Mouse (Mus musculus): Measurements from ENCODE around the gene Srsf12. TPM values are rescaled to one million over a fixed set of nuclear protein-coding genes. Genes with fewer than 3 reads are reported as not detected.

Gene Srsf12
- polyA plus RNA-seq, 1 experiment from 2014 or later, result 65.2 TPM

DNA sequence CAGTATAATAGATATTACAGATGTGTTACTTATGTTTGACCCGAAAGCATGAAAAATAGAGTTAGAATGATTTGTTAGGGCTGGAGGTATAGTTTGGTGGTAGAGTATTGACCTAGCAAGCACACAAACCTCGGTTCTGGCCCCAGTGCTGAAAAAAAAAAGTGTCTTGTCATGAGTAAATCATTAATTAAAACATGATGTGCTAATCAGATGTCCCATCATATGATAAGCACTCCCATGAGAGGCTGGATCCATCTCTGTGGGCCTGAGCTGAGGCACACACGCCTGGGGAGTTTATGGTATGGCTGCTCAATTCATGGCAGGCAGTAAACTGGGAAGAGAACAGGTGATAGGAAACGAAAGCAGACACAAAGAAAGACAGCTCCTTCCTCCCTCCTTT lies 20.8 kb downstream of the Srsf12 start:
- WGBS, result 79% methylated on average over 4 of the region's 4 CpGs
- no peak overlapping the region for H3K4me3 ChIP-seq
- no peak for ATAC-seq (ENCODE audit: low FRiP score, low read depth)

DNA sequence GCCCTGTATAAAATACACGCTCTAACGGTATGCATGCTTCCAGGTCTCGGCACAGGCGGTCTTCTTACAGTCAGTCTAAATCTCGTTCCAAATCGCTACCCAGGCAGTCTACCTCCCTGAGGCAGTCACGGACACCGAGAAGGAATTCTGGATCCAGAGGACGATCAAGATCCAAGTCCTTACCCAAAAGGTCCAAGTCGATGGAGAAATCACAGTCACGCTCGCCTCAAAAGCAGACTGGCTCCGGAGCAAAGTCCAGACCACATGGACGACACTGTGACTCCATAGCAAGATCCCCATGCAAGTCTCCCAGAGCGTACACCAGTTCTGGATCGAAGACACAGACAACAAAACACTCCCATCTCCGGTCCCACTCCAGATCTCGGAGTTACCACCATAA lies 22.1 kb downstream of the Srsf12 start:
- Histone ChIP-seq H3K4me3 (no peak overlapping the region), H3K27me3 (no peaks in the 10 kb centered on the region)
- ATAC-seq (ENCODE audit: low FRiP score, low read depth), result no peak

More for the DNA sequence above, 20.8 kb downstream of the Srsf12 start:
- Histone ChIP-seq H3K9me3 (no peaks in the 10 kb centered on the region), H3K4me1 (replicated peaks) (no peaks in the 10 kb centered on the region), H3K36me3 (peaks cover 7% of the 10 kb centered on the region), H3K27ac (replicated peaks) (no peak overlapping the region), H3K4me2 (no peak overlapping the region), H3K27me3 (no peaks in the 10 kb centered on the region), H3K9ac (no peak overlapping the region)

DNA sequence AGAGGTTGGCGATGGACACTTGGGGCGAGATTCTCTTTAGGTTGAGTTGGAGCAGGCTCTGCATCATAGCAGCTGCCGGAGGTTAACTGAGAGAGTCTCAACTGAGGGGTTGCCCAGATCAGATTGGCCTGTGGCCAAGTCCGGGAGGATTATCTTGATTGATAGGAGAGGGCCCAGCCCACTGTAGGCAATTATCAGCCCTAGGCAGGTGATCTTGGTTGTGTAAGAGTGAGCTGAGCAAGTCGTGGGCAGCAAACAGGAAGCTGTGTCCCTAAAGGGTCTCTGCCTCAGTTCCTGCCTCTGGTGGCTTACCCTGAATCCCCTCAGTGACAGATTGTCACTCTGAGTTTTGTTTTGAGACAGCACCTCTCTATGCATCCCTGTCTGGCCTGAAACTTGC lies 33.7 kb downstream of the Srsf12 start:
- Histone ChIP-seq H3K4me1 (replicated peaks) (peaks cover 21% of the 10 kb centered on the region), H3K4me3 (no peak overlapping the region), H3K27ac (replicated peaks) (no peak overlapping the region), H3K36me3 (peaks cover 26% of the 10 kb centered on the region), H3K4me2 (no peak overlapping the region), H3K9ac (no peak overlapping the region), H3K27me3 (no peaks in the 10 kb centered on the region), H3K9me3 (no peaks in the 10 kb centered on the region)
- 57% methylated on average over 5 of the region's 5 CpGs for WGBS
- no peak for ATAC-seq (ENCODE audit: low FRiP score, low read depth)

More for the DNA sequence above, 22.1 kb downstream of the Srsf12 start:
- peaks cover 7% of the 10 kb centered on the region for H3K36me3 ChIP-seq
- 94% methylated on average over 18 of the region's 18 CpGs for WGBS
- H3K9me3 ChIP-seq, result no peaks in the 10 kb centered on the region
- no peak overlapping the region for H3K27ac ChIP-seq (replicated peaks)
- no peaks in the 10 kb centered on the region for H3K4me1 ChIP-seq (replicated peaks)
- no peak overlapping the region for H3K9ac ChIP-seq
- no peak overlapping the region for H3K4me2 ChIP-seq

DNA sequence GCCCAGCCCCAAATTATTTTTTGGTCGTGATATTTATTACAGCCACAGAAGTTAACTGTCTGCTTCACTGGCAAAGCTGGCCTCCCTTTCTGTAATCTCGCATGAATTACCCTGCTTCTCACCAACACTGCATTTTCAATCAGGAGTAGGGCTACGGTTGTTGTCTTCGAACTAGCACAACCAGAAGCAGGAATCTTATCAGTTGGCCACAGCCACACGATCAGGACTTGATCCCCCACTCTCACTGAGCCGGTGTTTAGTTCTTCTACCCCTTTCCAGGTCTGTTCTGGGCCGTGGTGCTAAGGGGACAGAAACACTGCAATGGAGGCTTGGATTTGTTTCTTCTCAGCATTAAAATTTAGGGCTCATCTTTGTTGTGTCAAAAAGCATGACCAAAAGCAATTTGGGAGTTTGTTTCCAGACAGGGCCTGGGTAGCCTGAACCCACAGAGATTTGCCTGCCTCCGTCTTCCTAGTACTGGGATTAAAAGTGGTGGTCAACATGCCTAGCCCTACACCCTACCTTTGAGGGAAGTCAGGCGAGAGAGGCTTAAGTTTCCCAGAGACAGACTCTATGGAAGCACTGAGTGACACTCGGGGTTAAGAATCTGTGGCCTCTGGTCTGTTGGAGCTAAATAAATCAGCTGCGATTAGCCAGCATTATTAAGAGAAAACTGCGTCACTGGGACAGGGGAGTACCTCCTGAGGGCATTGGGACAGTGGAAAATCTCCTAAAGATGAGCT lies 34.4 kb downstream of the Srsf12 start:
- H3K4me3 ChIP-seq, result no peak overlapping the region
- no peaks in the 10 kb centered on the region for H3K9me3 ChIP-seq
- ATAC-seq (ENCODE audit: low FRiP score, low read depth), result no peak
- H3K9ac ChIP-seq, result no peak overlapping the region
- H3K36me3 ChIP-seq, result peaks cover 26% of the 10 kb centered on the region
- 85% methylated on average over 12 of the region's 12 CpGs for WGBS
- H3K27ac ChIP-seq (replicated peaks), result no peak overlapping the region
- no peak overlapping the region for H3K4me2 ChIP-seq
- H3K4me1 ChIP-seq (replicated peaks), result peaks cover 21% of the 10 kb centered on the region
- H3K27me3 ChIP-seq, result no peaks in the 10 kb centered on the region

DNA sequence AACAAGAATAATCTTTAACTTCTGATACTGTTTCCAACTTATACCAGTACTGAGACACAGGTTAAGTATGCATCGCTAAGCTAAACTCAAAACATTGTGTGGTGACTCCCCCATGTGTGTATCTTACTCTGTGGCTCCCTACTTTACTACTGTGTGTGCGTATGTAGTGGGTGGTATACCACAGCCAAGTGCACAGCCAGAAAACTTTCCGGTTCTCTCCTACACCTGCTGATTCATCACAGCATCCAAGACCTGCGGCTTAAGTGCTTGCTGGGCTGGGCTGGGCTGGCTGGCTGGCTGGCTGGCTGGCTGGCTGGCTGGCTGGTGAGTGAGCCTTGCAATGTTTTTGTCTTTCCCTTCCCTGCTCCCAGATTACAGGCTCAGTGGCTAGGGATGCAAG lies 35.1 kb downstream of the Srsf12 start:
- ATAC-seq (ENCODE audit: low FRiP score, low read depth), result no peak
- Histone ChIP-seq H3K9me3 (no peaks in the 10 kb centered on the region), H3K4me2 (no peak overlapping the region), H3K9ac (no peak overlapping the region), H3K36me3 (peaks cover 26% of the 10 kb centered on the region), H3K27me3 (no peaks in the 10 kb centered on the region), H3K27ac (replicated peaks) (no peak overlapping the region), H3K4me3 (no peak overlapping the region), H3K4me1 (replicated peaks) (peaks cover 22% of the 10 kb centered on the region)
- 85% methylated on average over 4 of the region's 4 CpGs for WGBS

DNA sequence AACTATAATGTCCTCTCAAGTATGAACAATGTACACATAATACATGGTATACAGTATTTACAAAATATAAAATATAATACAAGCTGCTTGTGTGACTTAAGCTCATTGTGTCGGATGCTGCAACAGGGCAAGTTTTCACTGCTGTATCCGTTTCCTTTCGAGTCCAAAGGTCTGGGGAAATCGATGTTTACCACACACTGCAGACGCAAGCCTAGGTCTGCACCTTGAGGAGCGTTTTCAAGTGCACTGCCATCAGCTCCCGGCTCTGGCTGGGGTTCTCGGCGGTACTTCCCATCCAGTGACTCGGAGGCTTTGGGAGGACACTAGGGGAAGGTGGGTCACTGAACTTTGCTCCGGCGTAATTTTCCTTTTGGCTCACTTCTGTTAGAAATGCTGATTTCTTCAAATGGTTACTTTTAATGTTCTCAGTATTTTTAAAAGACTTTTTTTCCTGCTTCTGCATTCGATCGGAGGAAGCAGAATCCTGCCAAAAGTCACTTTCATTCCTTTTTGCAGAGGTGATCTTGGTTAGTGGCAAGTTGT lies 37.1 kb downstream of the Srsf12 start:
- Histone ChIP-seq H3K27ac (replicated peaks) (no peak overlapping the region), H3K36me3 (peaks cover 26% of the 10 kb centered on the region), H3K9ac (no peak overlapping the region), H3K4me3 (no peak overlapping the region), H3K4me1 (replicated peaks) (peaks cover 30% of the 10 kb centered on the region), H3K27me3 (no peaks in the 10 kb centered on the region), H3K9me3 (no peaks in the 10 kb centered on the region), H3K4me2 (peak overlapping the region; percentile 66)
- ATAC-seq (ENCODE audit: low FRiP score, low read depth), result no peak
- 90% methylated on average over 14 of the region's 14 CpGs for WGBS

DNA sequence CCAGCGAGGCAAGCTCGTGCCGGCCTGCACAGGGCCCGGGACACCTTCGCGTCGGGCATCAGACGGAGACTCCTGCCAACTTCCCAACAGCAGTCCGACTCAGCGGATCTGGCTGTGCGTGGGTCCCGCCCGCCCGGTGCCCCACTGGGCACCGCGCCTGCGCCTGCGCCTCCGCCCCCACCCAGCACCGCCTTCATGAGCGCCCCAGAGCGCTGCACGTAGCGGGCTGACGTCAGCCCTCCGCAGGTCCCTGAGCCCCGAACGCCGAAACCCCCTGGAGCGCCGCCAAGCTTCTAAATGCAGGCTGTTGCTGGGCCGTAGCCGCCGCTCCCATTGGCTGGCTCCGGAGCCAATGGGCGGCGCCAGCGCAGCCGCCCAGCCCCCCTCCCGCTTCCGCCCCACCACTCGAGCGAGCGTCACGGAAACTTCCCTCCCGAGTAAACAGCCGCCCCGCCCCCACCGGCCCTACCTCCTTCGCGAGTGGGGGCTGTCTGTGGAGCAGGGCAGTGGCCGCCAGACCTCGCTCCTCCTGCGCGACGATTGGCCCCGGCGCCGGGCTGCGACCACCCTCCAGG lies 38.8 kb downstream of the Srsf12 start:
- ATAC-seq (ENCODE audit: low FRiP score, low read depth), result peak; percentile 95
- peak overlapping the region; percentile 81 for H3K4me3 ChIP-seq
- peak overlapping the region; percentile 66 for H3K4me2 ChIP-seq
- peak overlapping the region; percentile 99 for H3K27ac ChIP-seq (replicated peaks)
- H3K9me3 ChIP-seq, result no peaks in the 10 kb centered on the region
- under 1% methylated on average over 47 of the region's 60 CpGs for WGBS
- H3K36me3 ChIP-seq, result peaks cover 26% of the 10 kb centered on the region
- H3K4me1 ChIP-seq (replicated peaks), result peaks cover 30% of the 10 kb centered on the region
- H3K9ac ChIP-seq, result peak overlapping the region; percentile 80
- no peaks in the 10 kb centered on the region for H3K27me3 ChIP-seq

DNA sequence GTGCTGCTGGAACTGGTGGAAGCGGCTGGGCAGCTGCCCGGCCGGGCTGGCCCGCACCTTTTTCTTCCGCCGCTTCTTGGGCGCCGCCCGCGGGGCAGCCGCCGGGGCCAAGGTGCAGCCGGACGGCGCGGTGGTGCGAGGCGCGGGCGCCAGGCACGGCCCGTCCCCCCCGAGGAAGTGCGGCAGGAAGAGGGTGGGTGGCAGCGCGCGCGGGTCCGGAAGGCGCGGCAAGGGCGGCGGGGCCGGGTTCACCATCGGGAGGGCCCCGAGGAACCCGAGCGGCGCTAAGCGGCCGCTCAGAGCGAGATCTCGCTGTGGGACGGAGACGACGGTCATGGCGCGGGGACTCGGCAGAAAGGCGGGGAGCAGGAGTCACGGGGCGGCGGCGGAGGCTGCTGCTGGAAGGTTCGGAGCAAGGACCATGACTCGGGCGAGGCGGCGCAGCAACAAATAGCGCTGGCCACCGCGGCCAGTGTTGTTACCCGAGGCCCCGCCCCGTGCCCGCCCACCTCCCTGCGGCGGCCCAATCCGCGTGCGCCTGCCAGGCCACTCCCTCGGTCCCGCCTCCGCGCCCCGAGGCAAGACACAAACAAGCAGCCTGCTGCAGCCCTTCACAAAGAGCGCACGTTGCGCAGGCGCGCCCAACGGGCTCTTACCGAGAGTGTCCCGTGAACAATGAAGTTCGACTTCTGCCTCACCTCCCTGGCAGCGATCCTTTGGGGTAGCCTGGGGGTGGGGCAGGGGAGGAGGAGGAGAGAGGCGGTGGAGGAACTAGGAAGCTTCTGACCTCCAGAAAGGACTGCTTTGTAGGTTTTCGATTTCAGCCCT lies 39.5 kb downstream of the Srsf12 start:
- peak; percentile 94 for ATAC-seq (ENCODE audit: low FRiP score, low read depth)
- Histone ChIP-seq H3K27ac (replicated peaks) (peak overlapping the region; percentile 99), H3K9ac (peak overlapping the region; percentile 80), H3K9me3 (no peaks in the 10 kb centered on the region), H3K36me3 (peaks cover 25% of the 10 kb centered on the region), H3K4me3 (peak overlapping the region; percentile 81), H3K4me2 (peak overlapping the region; percentile 66), H3K27me3 (no peaks in the 10 kb centered on the region), H3K4me1 (replicated peaks) (peaks cover 30% of the 10 kb centered on the region)
- WGBS, result under 1% methylated on average over 73 of the region's 88 CpGs

DNA sequence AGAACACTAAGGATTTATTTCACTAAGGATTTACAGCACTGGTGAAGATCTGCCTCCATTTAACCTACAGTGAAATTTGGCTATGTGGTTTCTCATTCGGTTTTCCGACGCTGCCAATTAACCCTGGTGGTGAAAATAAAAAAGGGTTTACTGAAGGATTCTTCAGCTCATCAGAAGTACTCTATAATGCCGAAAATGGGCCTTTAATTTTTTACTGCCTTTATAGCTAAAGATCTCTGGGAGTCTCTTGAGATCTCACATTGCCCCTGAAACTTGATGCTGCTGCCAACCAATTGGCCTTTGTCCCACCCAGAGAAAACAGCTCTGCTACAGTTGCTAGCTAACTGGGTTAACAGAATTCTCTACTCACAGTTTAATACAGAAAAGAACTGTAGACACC lies 40.1 kb downstream of the Srsf12 start:
- Histone ChIP-seq H3K4me2 (peak overlapping the region; percentile 66), H3K27me3 (no peaks in the 10 kb centered on the region), H3K4me1 (replicated peaks) (peaks cover 30% of the 10 kb centered on the region), H3K4me3 (peak overlapping the region; percentile 81), H3K36me3 (peaks cover 19% of the 10 kb centered on the region), H3K9me3 (no peaks in the 10 kb centered on the region), H3K27ac (replicated peaks) (peak overlapping the region; percentile 99), H3K9ac (peak overlapping the region; percentile 53)
- WGBS, result under 1% methylated on average over 4 of the region's 4 CpGs
- no peak for ATAC-seq (ENCODE audit: low FRiP score, low read depth)

DNA sequence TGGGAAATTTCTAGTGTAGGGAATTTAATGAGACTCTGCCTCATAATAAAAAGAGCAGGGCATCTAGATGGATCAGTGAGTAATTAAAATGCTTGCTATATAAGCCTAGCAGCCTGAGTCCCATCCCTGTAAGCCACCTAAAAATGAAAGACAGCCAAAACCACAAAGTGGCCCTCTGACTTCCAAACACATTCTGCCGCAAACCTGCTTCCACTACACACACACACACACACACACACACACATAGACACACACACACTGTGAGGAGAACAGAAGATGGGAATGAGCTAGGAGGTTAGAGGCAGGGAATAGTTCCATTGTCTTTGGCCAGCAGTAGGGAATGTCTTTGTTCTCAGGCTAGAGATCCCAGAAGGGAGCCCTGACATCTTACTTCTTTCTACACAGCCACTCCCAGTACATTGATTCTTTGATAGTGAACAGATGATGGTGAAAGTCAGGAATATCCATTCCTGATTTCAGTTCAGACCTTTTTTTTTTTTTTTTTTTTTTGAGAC lies 41.0 kb downstream of the Srsf12 start:
- Histone ChIP-seq H3K9me3 (no peaks in the 10 kb centered on the region), H3K4me1 (replicated peaks) (peaks cover 30% of the 10 kb centered on the region), H3K36me3 (peaks cover 12% of the 10 kb centered on the region), H3K4me2 (no peak overlapping the region), H3K27ac (replicated peaks) (peak overlapping the region; percentile 99; the same call in 1 of the 2 replicates), H3K27me3 (no peaks in the 10 kb centered on the region), H3K4me3 (no peak overlapping the region), H3K9ac (no peak overlapping the region)
- WGBS, result 42% methylated on average over 1 of the region's 1 CpGs
- no peak for ATAC-seq (ENCODE audit: low FRiP score, low read depth)

DNA sequence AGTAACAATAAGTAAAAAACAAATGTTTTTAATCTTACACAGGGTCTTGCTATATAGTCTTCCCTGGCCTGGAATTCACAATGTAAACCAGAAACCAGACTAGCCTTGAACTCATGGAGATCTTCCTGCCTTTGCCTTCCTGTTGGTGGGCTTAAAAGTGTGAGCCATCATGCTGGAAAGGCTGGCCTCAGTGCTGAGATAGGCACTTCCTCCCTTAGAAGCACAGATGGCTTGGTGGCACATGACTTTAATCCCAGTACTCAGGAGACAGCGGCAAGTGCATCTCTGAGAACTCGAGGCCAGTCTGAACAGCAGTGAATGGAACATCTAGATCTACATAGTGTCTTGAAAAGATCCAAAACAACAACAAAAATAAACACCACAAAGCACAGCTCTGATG lies 42.1 kb downstream of the Srsf12 start:
- Histone ChIP-seq H3K9me3 (no peaks in the 10 kb centered on the region), H3K27ac (replicated peaks) (no peak overlapping the region), H3K9ac (no peak overlapping the region), H3K36me3 (peaks cover 1% of the 10 kb centered on the region), H3K27me3 (no peaks in the 10 kb centered on the region), H3K4me2 (no peak overlapping the region), H3K4me3 (no peak overlapping the region), H3K4me1 (replicated peaks) (peaks cover 19% of the 10 kb centered on the region)
- 83% methylated on average over 2 of the region's 2 CpGs for WGBS
- ATAC-seq (ENCODE audit: low FRiP score, low read depth), result no peak

All from hindbrain, embryonic 15.5 days (tissue).